Mouse (Mus musculus) testis, adult 2 months (tissue): ENCODE data around the gene Phf3.

Experiments used
- CTCF ChIP-seq: fragments of 200-500 bp; IDR thresholded peaks from 2 replicates; pipeline ENCODE4 v1.5.1; 2012; ENCODE audit warnings: low read depth, mild to moderate bottlenecking, inconsistent platforms, low read length, moderate library complexity; ENCODE audit not compliant: control insufficient read depth, insufficient read depth, insufficient replicate concordance
- POLR2A ChIP-seq: fragments of 200-500 bp; IDR thresholded peaks from 2 replicates; pipeline ENCODE4 v1.6.1; 2012; ENCODE audit warnings: low read depth, mild to moderate bottlenecking, inconsistent platforms, low read length, moderate library complexity; ENCODE audit not compliant: control insufficient read depth

DNA sequence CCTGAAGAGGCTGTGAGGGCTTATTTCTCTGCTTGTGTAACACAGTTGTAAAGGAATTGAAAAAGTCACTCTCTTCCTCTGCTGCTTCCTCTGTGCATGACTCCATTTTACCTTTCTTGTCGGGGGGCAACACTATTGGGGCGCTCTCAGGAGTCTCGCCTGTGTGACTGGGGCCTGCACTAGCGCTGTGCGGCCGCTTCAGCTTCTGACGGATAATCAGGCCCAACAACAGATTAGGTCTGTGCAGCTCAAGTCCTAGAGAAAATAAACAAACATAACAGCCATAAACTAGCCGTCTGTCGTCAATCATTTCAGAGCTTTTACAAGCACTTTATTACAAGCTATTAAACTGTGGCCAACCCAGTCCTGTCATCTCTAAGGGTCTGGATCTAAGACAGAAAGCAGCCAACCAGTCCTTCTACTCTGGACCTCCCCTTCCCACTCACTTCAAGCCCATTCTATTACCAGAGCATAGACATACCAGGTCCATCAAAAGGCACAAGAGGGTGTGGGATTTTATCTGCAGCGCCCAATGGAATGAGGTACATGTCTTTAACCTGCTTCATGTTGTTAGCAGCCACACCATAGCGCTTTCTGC lies 67.9 kb downstream of the Phf3 start:
- TF ChIP-seq CTCF (no peak), POLR2A (no peak)
